Mouse (Mus musculus) liver, embryonic 14.5 days (tissue): ENCODE measurements at regions not wholly inside any gene's neighbourhood (a gene's known extent, or its start where the extent isn't known, plus 50 kb on each side); places are given as distances from the start of the nearest gene placed in this dataset.

ENCODE experiments used
- ATAC-seq: fragments of 200-750 bp; cut with Nextera tagmentation; 2 replicates; pipeline ENCODE4 v1.8.0; 2017; ENCODE audit warnings: moderate number of reproducible peaks, mild to moderate bottlenecking, moderate library complexity; ENCODE audit not compliant: insufficient read depth
- DNase-seq, 3 experiments: peaks; one replicate each; pipeline ENCODE4 v3.0.0-alpha.2; 2012 to 2013; ENCODE audit warnings: low read depth in 3 of 3, low spot score in 3 of 3
- H3K27ac ChIP-seq: fragments of 300-500 bp; sonication (generic); 2 replicates; pipeline ENCODE4 v1.5.1; 2014; ENCODE audit warnings: moderate library complexity, mild to moderate bottlenecking, control low read depth, inconsistent platforms
- H3K27me3 ChIP-seq: fragments of 300-500 bp; sonication (generic); 2 replicates; pipeline ENCODE4 v1.6.1; 2014; ENCODE audit warnings: mild to moderate bottlenecking, low read length, moderate library complexity; ENCODE audit not compliant: control insufficient read depth, insufficient read depth
- H3K36me3 ChIP-seq: fragments of 300-500 bp; sonication (generic); replicated peaks from 2 replicates; pipeline ENCODE4 v1.6.1; 2014; ENCODE audit warnings: low read depth; ENCODE audit not compliant: control insufficient read depth, insufficient read depth
- H3K4me1 ChIP-seq, 2 experiments: fragments of 200-500 bp in 1 of 2; fragments of 300-500 bp in 1 of 2; sonication (generic) in 1 of 2; replicated peaks; 2 replicates each; pipeline ENCODE4 v1.6.1; 2012 to 2014; ENCODE audit warnings: antibody characterized with exemption in 1 of 2, inconsistent platforms in 1 of 2, low read length in 1 of 2; ENCODE audit not compliant: control insufficient read depth in 2 of 2, insufficient read depth in 2 of 2
- H3K4me2 ChIP-seq: fragments of 300-500 bp; sonication (generic); 2 replicates; pipeline ENCODE4 v1.6.1; 2014; ENCODE audit warnings: low read depth, mild to moderate bottlenecking, control low read depth, moderate library complexity
- H3K4me3 ChIP-seq, 2 experiments: fragments of 200-500 bp in 1 of 2; fragments of 300-500 bp in 1 of 2; sonication (generic) in 1 of 2; 2 replicates each; pipeline ENCODE4 v1.5.1; 2012 to 2014; ENCODE audit warnings: low read depth in 2 of 2, low read length in 2 of 2, mild to moderate bottlenecking in 2 of 2, control low read depth in 1 of 2, inconsistent platforms in 1 of 2, moderate library complexity in 1 of 2; ENCODE audit not compliant: insufficient read depth in 1 of 2
- H3K9ac ChIP-seq: fragments of 300-500 bp; sonication (generic); replicated peaks from 2 replicates; pipeline ENCODE4 v1.6.1; 2014; ENCODE audit warnings: mild to moderate bottlenecking, control low read depth, moderate library complexity
- H3K9me3 ChIP-seq: fragments of 300-500 bp; sonication (generic); 2 replicates; pipeline ENCODE4 v1.6.1; 2016; ENCODE audit warnings: low read length, mixed read lengths; ENCODE audit not compliant: control insufficient read depth
- CTCF ChIP-seq: IDR thresholded peaks from 2 replicates; pipeline ENCODE4 v1.5.1; 2016; ENCODE audit warnings: antibody characterized with exemption, low read depth, control low read depth
- EP300 ChIP-seq: IDR thresholded peaks from 2 replicates; pipeline ENCODE4 v1.6.1; 2016; ENCODE audit warnings: antibody characterized with exemption, low read depth
- WGBS: fragments of 180-500 bp; shearing (Covaris S2); extraction: QIAGEN DNeasy Blood & Tissue Kit; methylation state at CpG from one replicate; pipeline ENCODE4 v1.1.7; 2014; ENCODE audit not compliant: insufficient replicate concordance; 5-methylcytosine and 5-hydroxymethylcytosine counted together

DNA sequence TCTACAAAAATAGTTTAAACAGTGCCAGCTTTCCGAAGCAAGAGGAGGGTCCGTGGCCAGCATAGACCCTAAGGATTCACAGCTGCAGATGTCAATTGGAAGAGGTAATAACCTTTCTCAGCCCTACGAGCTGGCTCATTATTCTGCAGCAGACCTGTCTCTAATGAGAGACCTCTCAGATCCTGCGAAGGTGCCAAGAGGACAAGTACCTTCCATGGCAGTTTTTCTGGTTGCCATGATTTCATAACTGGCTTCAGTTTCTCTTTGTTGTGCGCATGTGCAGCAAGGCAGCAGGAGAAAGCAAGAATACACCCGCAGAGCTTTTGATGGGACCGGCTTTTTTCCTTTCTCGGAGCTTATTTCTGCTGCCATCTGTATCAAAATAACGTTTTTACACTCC lies 81.4 kb downstream of the Csl start:
- DNase-seq (no peak), ATAC-seq (no peak)
- 65% methylated on average over 9 of the region's 9 CpGs for WGBS
- Histone ChIP-seq H3K4me1 (peaks cover 0 to 2% of the 10 kb centered on the region in 2 experiments; a peak in 1 of 4 replicates), H3K4me3 (no peak overlapping the region), H3K9me3 (no peaks in the 10 kb centered on the region), H3K9ac (no peak overlapping the region), H3K36me3 (no peaks in the 10 kb centered on the region), H3K27me3 (no peaks in the 10 kb centered on the region), H3K4me2 (no peak overlapping the region), H3K27ac (no peak overlapping the region)
- TF ChIP-seq CTCF (no peak), EP300 (no peak)

DNA sequence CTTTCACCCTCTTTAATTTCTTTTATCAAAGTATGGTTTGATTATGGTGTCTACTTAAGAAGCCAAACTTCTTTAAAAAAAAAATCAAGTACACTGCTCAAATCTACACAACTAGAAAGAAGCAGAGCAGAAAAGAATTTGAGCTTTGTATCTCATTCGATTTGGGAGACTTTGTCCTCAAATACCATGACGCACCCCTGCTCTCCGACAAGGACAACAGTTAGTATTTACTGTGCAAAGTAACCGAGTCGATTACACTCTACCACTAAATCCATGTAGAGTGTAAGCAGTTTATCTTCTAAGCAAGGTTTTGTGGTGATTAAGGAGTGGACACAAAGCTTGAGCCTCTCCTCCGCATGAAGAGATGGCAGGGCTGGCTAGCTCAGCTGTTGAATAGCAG lies 79.6 kb downstream of the Csl start:
- Histone ChIP-seq H3K4me1 (peaks cover 0 to 2% of the 10 kb centered on the region in 2 experiments; a peak in 1 of 4 replicates), H3K9me3 (no peaks in the 10 kb centered on the region), H3K4me2 (no peak overlapping the region), H3K4me3 (no peak overlapping the region), H3K27me3 (no peaks in the 10 kb centered on the region), H3K36me3 (no peaks in the 10 kb centered on the region), H3K27ac (no peak overlapping the region), H3K9ac (no peak overlapping the region)
- TF ChIP-seq CTCF (no peak), EP300 (no peak)
- 57% methylated on average over 6 of the region's 6 CpGs for WGBS
- DNase-seq (peak in 1 of 3 experiments; percentile 2), ATAC-seq (no peak)

DNA sequence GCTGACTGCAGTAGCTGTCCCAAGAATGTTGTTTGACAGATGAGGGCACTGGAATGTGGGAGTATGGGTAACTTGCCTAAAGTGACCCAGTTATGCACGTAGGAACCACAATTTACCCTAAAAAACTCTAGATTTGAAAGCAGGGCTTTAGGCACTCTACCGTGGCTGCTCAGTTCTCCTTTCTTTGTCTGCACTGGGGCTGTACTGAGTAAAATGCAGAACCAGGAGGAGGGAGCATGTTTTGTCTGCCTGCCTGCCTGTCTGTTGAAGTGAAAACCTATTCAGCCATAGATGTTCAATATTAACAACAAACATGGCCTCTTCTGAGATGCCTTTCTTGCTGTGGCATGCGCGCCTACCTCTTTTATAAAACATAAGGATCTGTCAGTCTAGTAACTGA lies 77.5 kb downstream of the Csl start:
- no peak overlapping the region for H3K4me3 ChIP-seq
- peaks cover 0 to 2% of the 10 kb centered on the region in 2 experiments; a peak in 1 of 4 replicates for H3K4me1 ChIP-seq
- no peak overlapping the region for H3K4me2 ChIP-seq
- ATAC-seq, result no peak
- TF ChIP-seq CTCF (no peak), EP300 (no peak)
- no peak overlapping the region for H3K9ac ChIP-seq
- H3K27me3 ChIP-seq, result no peaks in the 10 kb centered on the region
- H3K9me3 ChIP-seq, result no peaks in the 10 kb centered on the region
- DNase-seq, result no peak
- H3K27ac ChIP-seq, result no peak overlapping the region
- WGBS, result 56% methylated on average over 4 of the region's 4 CpGs
- no peaks in the 10 kb centered on the region for H3K36me3 ChIP-seq

DNA sequence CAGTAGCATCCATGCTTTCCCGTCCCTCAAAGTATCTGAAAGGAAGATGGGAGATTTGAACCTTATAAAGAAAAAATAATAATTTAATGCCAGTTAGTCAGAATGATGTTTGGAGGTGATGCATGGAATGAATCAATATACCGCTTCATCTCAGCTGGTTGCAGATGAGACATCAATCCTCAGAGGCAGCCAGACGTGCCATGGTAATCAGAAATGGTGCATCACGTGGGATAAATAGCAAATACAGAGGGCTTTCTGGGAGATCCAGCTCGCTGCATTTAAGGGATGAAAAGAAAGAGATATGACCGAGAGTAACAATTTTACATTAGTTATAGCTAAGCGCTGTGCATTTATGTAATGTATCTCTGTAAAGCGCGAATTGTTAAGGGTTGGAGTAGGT lies 77.1 kb downstream of the Csl start:
- Histone ChIP-seq H3K4me2 (no peak overlapping the region), H3K36me3 (no peaks in the 10 kb centered on the region), H3K27ac (no peak overlapping the region), H3K27me3 (no peaks in the 10 kb centered on the region), H3K4me1 (peaks cover 0 to 2% of the 10 kb centered on the region in 2 experiments; a peak in 1 of 4 replicates), H3K4me3 (no peak overlapping the region), H3K9ac (no peak overlapping the region), H3K9me3 (no peaks in the 10 kb centered on the region)
- no peak for TF ChIP-seq CTCF
- TF ChIP-seq EP300, result no peak
- no peak for DNase-seq
- ATAC-seq, result no peak
- 71% methylated on average over 9 of the region's 9 CpGs for WGBS

DNA sequence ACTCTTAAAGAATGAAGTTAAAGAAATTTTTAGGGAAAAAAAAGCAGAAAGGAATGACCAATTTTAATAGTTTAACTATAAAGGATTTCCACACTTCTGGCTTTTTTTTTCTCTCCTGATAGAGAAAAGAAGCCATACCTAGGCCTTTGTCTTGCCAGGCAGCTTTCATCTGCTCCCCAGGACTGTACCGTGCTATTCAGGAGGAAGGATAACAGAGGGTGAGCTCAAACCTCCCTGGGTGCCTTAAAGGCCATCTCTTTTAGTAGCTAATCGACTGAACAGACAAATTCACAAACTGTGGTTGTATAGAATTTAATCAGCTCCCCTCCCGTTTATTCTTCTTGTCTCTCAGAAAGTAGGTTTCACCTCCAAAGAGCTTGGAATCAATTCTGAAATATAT lies 76.1 kb downstream of the Csl start:
- no peak for DNase-seq
- H3K9ac ChIP-seq, result no peak overlapping the region
- no peak overlapping the region for H3K4me2 ChIP-seq
- H3K4me1 ChIP-seq, result peaks cover 0 to 2% of the 10 kb centered on the region in 2 experiments; a peak in 1 of 4 replicates
- H3K27me3 ChIP-seq, result no peaks in the 10 kb centered on the region
- ATAC-seq, result no peak
- WGBS, result 48% methylated on average over 3 of the region's 3 CpGs
- H3K4me3 ChIP-seq, result no peak overlapping the region
- no peaks in the 10 kb centered on the region for H3K9me3 ChIP-seq
- no peaks in the 10 kb centered on the region for H3K36me3 ChIP-seq
- TF ChIP-seq EP300 (no peak), CTCF (no peak)
- no peak overlapping the region for H3K27ac ChIP-seq
